Mouse (Mus musculus) CH12.LX (cell line): ENCODE results near the gene Cited4.

ENCODE experiments used
- BHLHE40 ChIP-seq: IDR thresholded peaks from 2 replicates; pipeline ENCODE4 v1.6.1; 2011; ENCODE audit warnings: mild to moderate bottlenecking, low read depth, low read length, improper control_type of control experiment
- CHD2 ChIP-seq: IDR thresholded peaks from 2 replicates; pipeline ENCODE4 v1.6.1; 2011; ENCODE audit warnings: low read length, improper control_type of control experiment
- CTCF ChIP-seq, 2 experiments: IDR thresholded peaks in 1 of 2; conservative IDR thresholded peaks in 1 of 2; 2 replicates each; pipeline ENCODE4 v1.5.1; 2011 to 2012; ENCODE audit warnings: low read depth in 2 of 2, low read length in 2 of 2, improper control_type of control experiment in 1 of 2, inconsistent platforms in 1 of 2, mild to moderate bottlenecking in 1 of 2, moderate library complexity in 1 of 2
- E2F4 ChIP-seq: IDR thresholded peaks from 2 replicates; pipeline ENCODE4 v1.6.1; 2011; ENCODE audit warnings: low read depth, low read length, improper control_type of control experiment; ENCODE audit not compliant: insufficient replicate concordance
- EP300 ChIP-seq: IDR thresholded peaks from 2 replicates; pipeline ENCODE4 v1.6.1; 2011; ENCODE audit warnings: low read length, improper control_type of control experiment
- ETS1 ChIP-seq: conservative IDR thresholded peaks from 2 replicates; pipeline ENCODE4 v1.6.1; 2012; ENCODE audit warnings: low read depth, mild to moderate bottlenecking, inconsistent platforms, low read length, improper control_type of control experiment, moderate library complexity
- HCFC1 ChIP-seq: IDR thresholded peaks from 2 replicates; pipeline ENCODE4 v1.6.1; 2012; ENCODE audit warnings: low read depth, mild to moderate bottlenecking, inconsistent platforms, low read length, improper control_type of control experiment
- MEF2A ChIP-seq: IDR thresholded peaks from 2 replicates; pipeline ENCODE4 v1.6.1; 2014; ENCODE audit warnings: low read depth, mild to moderate bottlenecking, inconsistent platforms, low read length, improper control_type of control experiment, borderline replicate concordance
- MXI1 ChIP-seq: IDR thresholded peaks from 2 replicates; pipeline ENCODE4 v1.6.1; 2011; ENCODE audit warnings: mild to moderate bottlenecking, low read depth, low read length, improper control_type of control experiment
- NRF1 ChIP-seq: IDR thresholded peaks from 2 replicates; pipeline ENCODE4 v1.6.1; 2014; ENCODE audit warnings: low read depth, mild to moderate bottlenecking, inconsistent platforms, low read length, improper control_type of control experiment, moderate library complexity
- POLR2A ChIP-seq: IDR thresholded peaks from 2 replicates; pipeline ENCODE4 v1.6.1; 2011; ENCODE audit warnings: low read depth, mild to moderate bottlenecking, improper control_type of control experiment, low read length
- RAD21 ChIP-seq: IDR thresholded peaks from 2 replicates; pipeline ENCODE4 v1.6.1; 2011; ENCODE audit warnings: low read depth, mild to moderate bottlenecking, low read length, improper control_type of control experiment, moderate library complexity
- SIN3A ChIP-seq: IDR thresholded peaks from 2 replicates; pipeline ENCODE4 v1.6.1; 2012; ENCODE audit warnings: low read length, improper control_type of control experiment, inconsistent platforms
- TCF12 ChIP-seq: IDR thresholded peaks from 2 replicates; pipeline ENCODE4 v1.6.1; 2014; ENCODE audit warnings: low read depth, mild to moderate bottlenecking, inconsistent platforms, low read length, improper control_type of control experiment

- no peak for TF ChIP-seq SIN3A
- no peak for TF ChIP-seq CTCF (conservative IDR thresholded peaks at IDR 0.05 in 1 of 2, IDR thresholded peaks at IDR 0.05 in 1 of 2; ENCODE audit: low read depth in 2 of 2, low read length in 2 of 2)
- TF ChIP-seq POLR2A = no peak
- TF ChIP-seq ETS1 = no peak
- TF ChIP-seq EP300 = no peak
- TF ChIP-seq BHLHE40 = no peak
- no peak for TF ChIP-seq E2F4
- TF ChIP-seq HCFC1 = no peak
- no peak for TF ChIP-seq MEF2A
- no peak for TF ChIP-seq TCF12
- no peak for TF ChIP-seq MXI1
- no peak for TF ChIP-seq CHD2
- TF ChIP-seq RAD21 = no peak
- no peak for TF ChIP-seq NRF1
Measured at GRCm38 (mm10) chr4:120713021-120713420, 46.6 kb downstream of the Cited4 start.
